Mouse (Mus musculus): Measurements from ENCODE around the gene Gpr137c. TPM values are rescaled to one million over a fixed set of nuclear protein-coding genes. Genes with fewer than 3 reads are reported as not detected.

Gpr137c gene
- polyA plus RNA-seq, 1 experiment from 2014 or later = 12.6 TPM

- WGBS = 90% methylated on average over 5 of the region's 5 CpGs
- Histone ChIP-seq H3K4me1 (no peaks in the 10 kb centered on the region), H3K4me3 (no peak overlapping the region), H3K9ac (no peak overlapping the region), H3K9me3 (no peaks in the 10 kb centered on the region), H3K27ac (no peak overlapping the region), H3K27me3 (replicated peaks) (no peaks in the 10 kb centered on the region), H3K36me3 (peaks cover 8% of the 10 kb centered on the region), H3K4me2 (replicated peaks) (no peak overlapping the region)
- no peak for ATAC-seq (ENCODE audit: low FRiP score, low read depth)
These were observed 86.3 kb downstream of the Gpr137c start for GRCm38 (mm10) chr14:45305852-45306251.

GRCm38 (mm10) chr14:45307630-45308328 is 88.3 kb downstream of the Gpr137c start:
- WGBS = 94% methylated on average over 8 of the region's 8 CpGs
- Histone ChIP-seq H3K27ac (no peak overlapping the region), H3K9ac (no peak overlapping the region), H3K4me1 (no peaks in the 10 kb centered on the region), H3K27me3 (replicated peaks) (no peaks in the 10 kb centered on the region), H3K9me3 (no peaks in the 10 kb centered on the region), H3K36me3 (no peaks in the 10 kb centered on the region; the same call in 1 of the 2 replicates), H3K4me3 (no peak overlapping the region), H3K4me2 (replicated peaks) (no peak overlapping the region)
- no peak for ATAC-seq (ENCODE audit: low FRiP score, low read depth)

- no peaks in the 10 kb centered on the region; the same call in 1 of the 2 replicates for H3K36me3 ChIP-seq
- ATAC-seq (ENCODE audit: low FRiP score, low read depth) = no peak
- 92% methylated on average over 13 of the region's 13 CpGs for WGBS
These were observed 90.1 kb downstream of the Gpr137c start for GRCm38 (mm10) chr14:45309646-45310045.

GRCm38 (mm10) chr14:45310101-45310500 is 90.6 kb downstream of the Gpr137c start:
- no peak for ATAC-seq (ENCODE audit: low FRiP score, low read depth)
- 91% methylated on average over 14 of the region's 14 CpGs for WGBS
- H3K27me3 ChIP-seq (replicated peaks) = no peaks in the 10 kb centered on the region

More at GRCm38 (mm10) chr14:45309646-45310045, 90.1 kb downstream of the Gpr137c start:
- Histone ChIP-seq H3K4me2 (replicated peaks) (no peak overlapping the region), H3K4me3 (no peak overlapping the region), H3K4me1 (no peaks in the 10 kb centered on the region), H3K27ac (no peak overlapping the region), H3K9ac (no peak overlapping the region), H3K27me3 (replicated peaks) (no peaks in the 10 kb centered on the region), H3K9me3 (no peaks in the 10 kb centered on the region)

GRCm38 (mm10) chr14:45316927-45317326 is 97.4 kb downstream of the Gpr137c start:
- Histone ChIP-seq H3K4me2 (replicated peaks) (peak overlapping the region; percentile 69), H3K4me3 (peak overlapping the region; percentile 89; the same call in 1 of the 2 replicates), H3K9me3 (no peaks in the 10 kb centered on the region), H3K27me3 (replicated peaks) (0 out of 2 replicates have a peak, but pooled peaks cover under 1% of the 10 kb centered on the region), H3K27ac (no peak overlapping the region), H3K9ac (0 out of 2 replicates have a peak overlapping the region, but pooled peaks have one; percentile 29), H3K4me1 (peaks cover 11% of the 10 kb centered on the region), H3K36me3 (no peaks in the 10 kb centered on the region)
- no peak for ATAC-seq (ENCODE audit: low FRiP score, low read depth)
- 80% methylated on average over 5 of the region's 5 CpGs for WGBS

More at GRCm38 (mm10) chr14:45310101-45310500, 90.6 kb downstream of the Gpr137c start:
- Histone ChIP-seq H3K4me2 (replicated peaks) (no peak overlapping the region), H3K4me1 (no peaks in the 10 kb centered on the region), H3K4me3 (no peak overlapping the region), H3K9ac (no peak overlapping the region), H3K36me3 (no peaks in the 10 kb centered on the region; the same call in 1 of the 2 replicates), H3K27ac (no peak overlapping the region), H3K9me3 (no peaks in the 10 kb centered on the region)

GRCm38 (mm10) chr14:45317921-45318411 is 98.4 kb downstream of the Gpr137c start:
- Histone ChIP-seq H3K9ac (peak overlapping the region; percentile 90), H3K36me3 (no peaks in the 10 kb centered on the region), H3K4me3 (peak overlapping the region; percentile 89), H3K4me2 (replicated peaks) (peak overlapping the region; percentile 69), H3K27me3 (replicated peaks) (0 out of 2 replicates have a peak, but pooled peaks cover 2% of the 10 kb centered on the region), H3K27ac (peak overlapping the region; percentile 79; the same call in 1 of the 2 replicates), H3K9me3 (no peaks in the 10 kb centered on the region), H3K4me1 (peaks cover 11% of the 10 kb centered on the region)
- peak; percentile 79 for ATAC-seq (ENCODE audit: low FRiP score, low read depth)
- WGBS = under 1% methylated on average over 38 of the region's 38 CpGs

- Histone ChIP-seq H3K4me1 (peaks cover 11% of the 10 kb centered on the region), H3K27me3 (replicated peaks) (0 out of 2 replicates have a peak, but pooled peaks cover 2% of the 10 kb centered on the region), H3K36me3 (no peaks in the 10 kb centered on the region), H3K4me3 (peak within 1 kb of the TSS; percentile 89), H3K4me2 (replicated peaks) (peak within 1 kb of the TSS; percentile 69), H3K9ac (peak within 1 kb of the TSS; percentile 90), H3K9me3 (no peaks in the 10 kb centered on the region), H3K27ac (peak within 1 kb of the TSS; percentile 79)
- WGBS = 3% methylated on average over 68 of the region's 74 CpGs
- peak; percentile 97 for ATAC-seq (ENCODE audit: low FRiP score, low read depth)
These were observed 99.1 kb downstream of the Gpr137c start, which contains the start of gene Ero1l for GRCm38 (mm10) chr14:45318426-45319236. Ero1l (minus strand) TSS chr14:45318771.

- WGBS = 76% methylated on average over 3 of the region's 3 CpGs
- no peak overlapping the region for H3K9ac ChIP-seq
- H3K36me3 ChIP-seq = no peaks in the 10 kb centered on the region
- no peak overlapping the region for H3K27ac ChIP-seq
- H3K4me1 ChIP-seq = peaks cover 11% of the 10 kb centered on the region
- ATAC-seq (ENCODE audit: low FRiP score, low read depth) = no peak
- H3K4me3 ChIP-seq = no peak overlapping the region
- 0 out of 2 replicates have a peak, but pooled peaks cover 2% of the 10 kb centered on the region for H3K27me3 ChIP-seq (replicated peaks)
- peak overlapping the region; percentile 69; the same call in 1 of the 2 replicates for H3K4me2 ChIP-seq (replicated peaks)
- no peaks in the 10 kb centered on the region for H3K9me3 ChIP-seq
These were observed 99.7 kb downstream of the Gpr137c start for GRCm38 (mm10) chr14:45319237-45319610.

- Histone ChIP-seq H3K27me3 (replicated peaks) (0 out of 2 replicates have a peak, but pooled peaks cover 2% of the 10 kb centered on the region), H3K9ac (no peak overlapping the region), H3K9me3 (no peaks in the 10 kb centered on the region), H3K36me3 (no peaks in the 10 kb centered on the region), H3K27ac (no peak overlapping the region), H3K4me3 (no peak overlapping the region), H3K4me1 (peaks cover 11% of the 10 kb centered on the region), H3K4me2 (replicated peaks) (no peak overlapping the region)
- no peak for ATAC-seq (ENCODE audit: low FRiP score, low read depth)
- 75% methylated on average over 4 of the region's 4 CpGs for WGBS
These were observed 100.6 kb downstream of the Gpr137c start for GRCm38 (mm10) chr14:45320111-45320510.

GRCm38 (mm10) chr14:45321067-45321466 is 101.5 kb downstream of the Gpr137c start:
- H3K9me3 ChIP-seq = no peaks in the 10 kb centered on the region
- no peak overlapping the region for H3K27ac ChIP-seq
- peaks cover 8% of the 10 kb centered on the region for H3K4me1 ChIP-seq
- H3K4me3 ChIP-seq = no peak overlapping the region
- H3K36me3 ChIP-seq = no peaks in the 10 kb centered on the region
- H3K9ac ChIP-seq = no peak overlapping the region
- no peak overlapping the region for H3K4me2 ChIP-seq (replicated peaks)
- ATAC-seq (ENCODE audit: low FRiP score, low read depth) = no peak
- WGBS = 86% methylated on average over 3 of the region's 3 CpGs
- H3K27me3 ChIP-seq (replicated peaks) = 0 out of 2 replicates have a peak, but pooled peaks cover 2% of the 10 kb centered on the region

- peaks cover 6% of the 10 kb centered on the region for H3K4me1 ChIP-seq
- no peak overlapping the region for H3K27ac ChIP-seq
- 0 out of 2 replicates have a peak, but pooled peaks cover 2% of the 10 kb centered on the region for H3K27me3 ChIP-seq (replicated peaks)
- no peak for ATAC-seq (ENCODE audit: low FRiP score, low read depth)
- no peaks in the 10 kb centered on the region for H3K9me3 ChIP-seq
- H3K4me2 ChIP-seq (replicated peaks) = no peak overlapping the region
- WGBS = 87% methylated on average over 5 of the region's 5 CpGs
- no peak overlapping the region for H3K4me3 ChIP-seq
- no peak overlapping the region for H3K9ac ChIP-seq
- no peaks in the 10 kb centered on the region for H3K36me3 ChIP-seq
These were observed 102.1 kb downstream of the Gpr137c start for GRCm38 (mm10) chr14:45321622-45322021.

GRCm38 (mm10) chr14:45322450-45322849 is 102.9 kb downstream of the Gpr137c start:
- Histone ChIP-seq H3K27me3 (replicated peaks) (0 out of 2 replicates have a peak, but pooled peaks cover 2% of the 10 kb centered on the region), H3K36me3 (no peaks in the 10 kb centered on the region), H3K4me3 (no peak overlapping the region), H3K4me2 (replicated peaks) (no peak overlapping the region), H3K4me1 (peaks cover under 1% of the 10 kb centered on the region; the same call in 1 of the 2 replicates), H3K9ac (no peak overlapping the region), H3K9me3 (no peaks in the 10 kb centered on the region), H3K27ac (no peak overlapping the region)
- no peak for ATAC-seq (ENCODE audit: low FRiP score, low read depth)
- WGBS = 94% methylated on average over 2 of the region's 2 CpGs
